ENCODE assay signal across 8 mouse cellular contexts in the genomic region with DNA sequence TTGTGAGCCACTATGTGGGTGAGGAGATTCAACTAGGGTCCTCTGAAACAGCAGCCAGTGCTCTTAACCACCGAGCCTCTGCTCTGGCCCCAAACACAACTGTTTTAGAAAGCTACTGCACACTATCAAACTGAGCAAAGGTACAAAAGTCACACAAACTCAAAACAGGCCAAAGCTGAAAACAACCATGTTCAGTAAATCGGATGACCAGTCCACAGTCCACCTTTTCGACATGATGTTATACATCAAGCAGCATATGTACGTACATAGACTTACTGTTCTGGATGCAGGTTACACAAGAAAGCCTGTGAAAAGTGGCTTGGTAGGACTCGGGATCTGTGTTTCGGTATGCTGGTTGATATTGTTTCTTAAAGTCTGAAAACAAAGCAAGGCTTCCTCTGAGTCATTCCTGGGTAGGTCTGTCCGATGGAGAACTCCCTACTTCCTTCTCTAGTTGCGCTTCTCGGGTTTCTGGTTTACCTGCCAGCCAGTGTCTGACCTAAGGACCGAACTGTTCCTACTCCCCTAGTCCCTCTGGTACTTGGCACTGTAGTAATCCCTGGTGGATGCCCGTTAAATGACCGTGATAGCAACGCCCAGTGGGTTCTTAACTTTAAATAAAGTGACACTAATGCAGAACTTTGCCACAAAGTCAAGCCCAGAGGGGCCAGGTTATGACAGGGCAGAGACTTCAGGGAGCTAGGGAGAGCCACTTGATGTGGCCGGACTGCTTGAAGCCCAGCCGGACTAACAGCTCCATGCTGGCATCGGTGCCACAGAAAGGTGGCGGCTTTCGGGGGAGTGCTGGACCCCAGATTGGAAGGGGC. TPM values are rescaled to one million over a fixed set of nuclear protein-coding genes. Genes with fewer than 3 reads are reported as not detected.
A peak's percentile ranks its signal among the peaks of the same experiment; 100 is the strongest.
DNase-seq lines count a peak whose midpoint lies in the region; ATAC-seq and TF ChIP-seq lines count a peak whose summit lies in the region.

No protein-coding gene starts in this region.

- DNase-seq in cerebellum, adult 2 months = no peak
- DNase-seq in cerebellum, postnatal 14 days = no peak
- no peak for DNase-seq in testis, postnatal 10 days (ENCODE audit: low spot score)
- DNase-seq in adrenal gland, adult 2 months = no peak
- DNase-seq in layer of hippocampus, adult 9-10 months (ENCODE audit: low spot score) = no peak

- WGBS in cerebellum, adult 2 months = 36% methylated on average over 18 of the region's 18 CpGs
- WGBS in intestine, embryonic 16.5 days = 21% methylated on average over 18 of the region's 18 CpGs
- 28% methylated on average over 18 of the region's 18 CpGs for WGBS in neural tube, embryonic 12.5 days

- H3K27ac ChIP-seq in cerebellum, adult 2 months (ENCODE audit: insufficient read depth, low read length) = no peak overlapping the region
- no peak overlapping the region for H3K27ac ChIP-seq in testis, adult 2 months (ENCODE audit: control insufficient read depth, insufficient read depth, low read depth, low read length)
- peak overlapping the region; percentile 63 for H3K27ac ChIP-seq in intestine, embryonic 16.5 days (ENCODE audit: low read length)
- H3K27ac ChIP-seq in neural tube, embryonic 12.5 days = no peak overlapping the region

- H3K4me2 ChIP-seq in intestine, embryonic 16.5 days (ENCODE audit: low read depth, low read length) = peak overlapping the region; percentile 82
- H3K4me2 ChIP-seq in neural tube, embryonic 12.5 days (replicated peaks) = peak overlapping the region; percentile 71

- no peaks in the 10 kb centered on the region for H3K9me3 ChIP-seq in intestine, embryonic 16.5 days (ENCODE audit: control insufficient read depth, low read length)
- no peaks in the 10 kb centered on the region for H3K9me3 ChIP-seq in neural tube, embryonic 12.5 days

- peaks cover 2% of the 10 kb centered on the region for H3K4me1 ChIP-seq in cerebellum, adult 2 months (ENCODE audit: control insufficient read depth, insufficient read depth, low read length)
- peaks cover 5% of the 10 kb centered on the region for H3K4me1 ChIP-seq in testis, adult 2 months (ENCODE audit: control insufficient read depth, insufficient read depth, low read length)
- H3K4me1 ChIP-seq in intestine, embryonic 16.5 days (ENCODE audit: control insufficient read depth, insufficient read depth, low read length) = peaks cover 5% of the 10 kb centered on the region; the same call in 1 of the 2 replicates
- peaks cover 7% of the 10 kb centered on the region; the same call in 1 of the 2 replicates for H3K4me1 ChIP-seq in neural tube, embryonic 12.5 days

- no peaks in the 10 kb centered on the region for H3K36me3 ChIP-seq in testis, adult 2 months (ENCODE audit: control insufficient read depth, insufficient read depth, low read length)
- H3K36me3 ChIP-seq in intestine, embryonic 16.5 days (ENCODE audit: control insufficient read depth, insufficient read depth, low read length) = no peaks in the 10 kb centered on the region
- H3K36me3 ChIP-seq in neural tube, embryonic 12.5 days = peaks cover 5% of the 10 kb centered on the region; the same call in 1 of the 2 replicates

- peak; percentile 77 for ATAC-seq in intestine, embryonic 16.5 days
- ATAC-seq in neural tube, embryonic 12.5 days (ENCODE audit: low FRiP score, low read depth) = peak; percentile 65

- peak overlapping the region; percentile 86 for H3K9ac ChIP-seq in intestine, embryonic 16.5 days (ENCODE audit: low read depth, low read length)
- H3K9ac ChIP-seq in neural tube, embryonic 12.5 days = peak overlapping the region; percentile 67

- peak overlapping the region; percentile 59 for H3K4me3 ChIP-seq in cerebellum, adult 2 months (replicated peaks; ENCODE audit: insufficient read depth, low read depth, low read length)
- H3K4me3 ChIP-seq in testis, adult 2 months (ENCODE audit: control insufficient read depth, low read depth, low read length) = peak overlapping the region; percentile 80
- peak overlapping the region; percentile 73 for H3K4me3 ChIP-seq in intestine, embryonic 16.5 days (ENCODE audit: low read length)
- H3K4me3 ChIP-seq in neural tube, embryonic 12.5 days = peak overlapping the region; percentile 58

- no peaks in the 10 kb centered on the region for H3K27me3 ChIP-seq in cerebellum, adult 2 months (ENCODE audit: control insufficient read depth, insufficient read depth, low read length)
- no peaks in the 10 kb centered on the region for H3K27me3 ChIP-seq in testis, adult 2 months (ENCODE audit: control insufficient read depth, insufficient read depth, low read length)
- H3K27me3 ChIP-seq in intestine, embryonic 16.5 days (replicated peaks; ENCODE audit: control insufficient read depth, insufficient read depth, low read length) = no peaks in the 10 kb centered on the region
- no peaks in the 10 kb centered on the region for H3K27me3 ChIP-seq in neural tube, embryonic 12.5 days (replicated peaks)

- no peak for TF ChIP-seq POLR2A in cerebellum, adult 2 months (IDR thresholded peaks at IDR 0.05; ENCODE audit: borderline replicate concordance, insufficient read depth, low read length)
- TF ChIP-seq POLR2A in testis, adult 2 months (IDR thresholded peaks at IDR 0.05; ENCODE audit: control insufficient read depth, low read depth, low read length) = no peak

- no peak for TF ChIP-seq CTCF in cerebellum, adult 2 months (IDR thresholded peaks at IDR 0.05; ENCODE audit: borderline replicate concordance, insufficient read depth, low read depth, low read length)
- TF ChIP-seq CTCF in testis, adult 2 months (IDR thresholded peaks at IDR 0.05; ENCODE audit: control insufficient read depth, insufficient read depth, insufficient replicate concordance, low read depth, low read length) = no peak

RNA-seq across cellular contexts. Expression of a gene that starts 0.8 kb away (rescaled TPM):
- polyA plus RNA-seq in cerebellum, adult 2 months (2012; rRNA removed) = 63.8 TPM in 2 replicates
- 49.5 and 55.2 TPM in 2 replicates for polyA plus RNA-seq in testis, adult 2 months (2012; rRNA removed)
- 115 and 119 TPM in 2 replicates for polyA plus RNA-seq in intestine, embryonic 16.5 days (2015; fragmentation: Nextera tagmentation; extraction: Ambion mirVana)
- 78.0 and 79.1 TPM in 2 replicates for polyA plus RNA-seq in neural tube, embryonic 12.5 days (2016; fragmentation: Nextera tagmentation; extraction: Ambion mirVana)
- total RNA-seq in adrenal gland, adult 2 months (2021) = 100 to 1,000 TPM; 157 to 167 TPM
- 40.6 and 47.4 TPM in 2 replicates for polyA plus RNA-seq in adrenal gland, adult 2 months (2012; rRNA removed)

RNA-seq across cellular contexts. Expression of a gene that starts 0.9 kb away (rescaled TPM):
- 2.7 and 2.8 TPM in 2 replicates for polyA plus RNA-seq in cerebellum, adult 2 months (2012; rRNA removed)
- 2.6 and 4.0 TPM in 2 replicates for polyA plus RNA-seq in testis, adult 2 months (2012; rRNA removed)
- 12.4 and 13.4 TPM in 2 replicates for polyA plus RNA-seq in intestine, embryonic 16.5 days (2015; fragmentation: Nextera tagmentation; extraction: Ambion mirVana)
- 9.7 and 10.5 TPM in 2 replicates for polyA plus RNA-seq in neural tube, embryonic 12.5 days (2016; fragmentation: Nextera tagmentation; extraction: Ambion mirVana)
- 1 to 10 TPM; 6.8 to 7.3 TPM for total RNA-seq in adrenal gland, adult 2 months (2021)
- 10.2 and 11.7 TPM in 2 replicates for polyA plus RNA-seq in adrenal gland, adult 2 months (2012; rRNA removed)

RNA-seq across cellular contexts. Expression of a gene that starts 11.7 kb away (rescaled TPM):
- polyA plus RNA-seq in cerebellum, adult 2 months (2012; rRNA removed) = 54.6 and 55.1 TPM in 2 replicates
- 23.3 and 27.5 TPM in 2 replicates for polyA plus RNA-seq in testis, adult 2 months (2012; rRNA removed)
- polyA plus RNA-seq in intestine, embryonic 16.5 days (2015; fragmentation: Nextera tagmentation; extraction: Ambion mirVana) = 41.7 and 46.3 TPM in 2 replicates
- 49.2 and 50.1 TPM in 2 replicates for polyA plus RNA-seq in neural tube, embryonic 12.5 days (2016; fragmentation: Nextera tagmentation; extraction: Ambion mirVana)
- 10 to 100 TPM; 40.6 to 53.7 TPM for total RNA-seq in adrenal gland, adult 2 months (2021)
- 14.4 and 16.8 TPM in 2 replicates for polyA plus RNA-seq in adrenal gland, adult 2 months (2012; rRNA removed)

RNA-seq across cellular contexts. Expression of a gene that starts 23.3 kb away (rescaled TPM):
- 30.2 and 32.2 TPM in 2 replicates for polyA plus RNA-seq in cerebellum, adult 2 months (2012; rRNA removed)
- polyA plus RNA-seq in testis, adult 2 months (2012; rRNA removed) = 16.7 and 17.0 TPM in 2 replicates
- 73.5 and 88.2 TPM in 2 replicates for polyA plus RNA-seq in intestine, embryonic 16.5 days (2015; fragmentation: Nextera tagmentation; extraction: Ambion mirVana)
- polyA plus RNA-seq in neural tube, embryonic 12.5 days (2016; fragmentation: Nextera tagmentation; extraction: Ambion mirVana) = 71.7 and 83.2 TPM in 2 replicates
- total RNA-seq in adrenal gland, adult 2 months (2021) = 10 to 100 TPM; 18.3 to 26.8 TPM
- polyA plus RNA-seq in adrenal gland, adult 2 months (2012; rRNA removed) = 21.1 and 22.2 TPM in 2 replicates
